Comparison of ENCODE assay signal across 9 mouse cellular contexts in the genomic region with DNA sequence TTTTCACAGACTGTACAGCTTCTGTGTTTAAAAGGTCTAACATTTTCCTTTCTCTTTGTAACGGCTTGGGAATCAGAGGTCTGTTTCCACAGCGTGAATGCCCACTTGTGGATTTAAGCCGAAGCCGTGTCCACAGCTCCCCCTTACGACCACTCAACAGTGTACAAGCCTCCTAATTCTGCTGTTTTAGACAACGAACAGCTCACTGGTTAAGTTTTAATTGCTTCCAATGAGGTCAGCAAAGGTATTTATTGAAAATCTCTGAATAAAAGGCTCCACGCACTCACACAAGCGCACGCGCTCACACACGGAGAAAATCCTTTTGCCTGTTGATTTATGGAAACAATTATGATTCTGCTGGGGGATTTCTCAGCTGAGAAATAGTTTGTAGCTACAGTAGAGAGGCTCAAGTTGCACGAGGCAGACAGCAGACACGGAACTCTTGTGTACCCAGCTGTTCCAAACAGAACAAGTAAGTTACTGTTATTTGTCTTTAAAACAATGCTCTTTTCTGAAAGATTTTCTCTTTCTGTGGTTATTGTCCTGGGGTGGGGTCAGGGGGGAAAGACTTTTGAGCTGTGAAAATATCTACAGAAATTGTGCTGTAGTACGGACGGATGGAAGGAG. TPM values are rescaled to one million over a fixed set of nuclear protein-coding genes. Genes with fewer than 3 reads are reported as not detected.
DNase-seq lines count a peak whose midpoint lies in the region; ATAC-seq and TF ChIP-seq lines count a peak whose summit lies in the region.
"Had no signal": no experiment of that assay in that cellular context is flagged by ENCODE, and none has a peak within 500 bp of the region (broad histone marks: within the 10 kb centered on the region; RNA-seq: fewer than 3 reads in every experiment).

A gene (plus strand): TSS at position 280 of the 627 bp plus-strand sequence.

- no peak for TF ChIP-seq POLR2A in brain, embryonic 14.5 days (IDR thresholded peaks at IDR 0.05; ENCODE audit: borderline replicate concordance, extremely low read depth, insufficient read depth, insufficient read length, poor library complexity, severe bottlenecking)

- H3K4me2 ChIP-seq in hindbrain, embryonic 16.5 days (ENCODE audit: low read length): peak within 1 kb of the TSS; percentile 11
- no peak within 1 kb of the TSS for H3K4me2 ChIP-seq in hindbrain, embryonic 12.5 days (replicated peaks)
- H3K4me2 ChIP-seq in forebrain, embryonic 12.5 days: peak within 1 kb of the TSS; percentile 25

- TF ChIP-seq CTCF in brain, embryonic 14.5 days (IDR thresholded peaks at IDR 0.05; ENCODE audit: borderline replicate concordance, extremely low read depth, insufficient read depth, insufficient read length): peak; percentile 55; the same call in 1 of the 2 replicates

- no peaks in the 10 kb centered on the region for H3K27me3 ChIP-seq in hindbrain, embryonic 16.5 days (replicated peaks; ENCODE audit: control insufficient read depth, insufficient read depth, low read length)
- H3K27me3 ChIP-seq in hindbrain, embryonic 12.5 days: no peaks in the 10 kb centered on the region
- H3K27me3 ChIP-seq in forebrain, embryonic 12.5 days: no peaks in the 10 kb centered on the region

- peak; percentile 58; the same call in 1 of the 2 replicates for ATAC-seq in hindbrain, embryonic 16.5 days
- no peak for ATAC-seq in hindbrain, embryonic 12.5 days (ENCODE audit: low FRiP score)
- ATAC-seq in forebrain, embryonic 12.5 days (ENCODE audit: low FRiP score): peak; percentile 65; the same call in 1 of the 2 replicates
- ATAC-seq in erythroblast, adult 5-6 weeks (replicated peaks; ENCODE audit: low FRiP score, poor library complexity, severe bottlenecking): no peak

- no peaks in the 10 kb centered on the region for H3K36me3 ChIP-seq in hindbrain, embryonic 16.5 days (ENCODE audit: control insufficient read depth, insufficient read depth, low read length)
- H3K36me3 ChIP-seq in hindbrain, embryonic 12.5 days: no peaks in the 10 kb centered on the region
- H3K36me3 ChIP-seq in forebrain, embryonic 12.5 days (replicated peaks): no peaks in the 10 kb centered on the region

- WGBS in hindbrain, embryonic 16.5 days: 66% methylated on average over 15 of the region's 15 CpGs
- WGBS in hindbrain, embryonic 12.5 days: 61% methylated on average over 15 of the region's 15 CpGs
- 37% methylated on average over 15 of the region's 15 CpGs for WGBS in forebrain, embryonic 12.5 days

- no peak within 1 kb of the TSS for H3K4me3 ChIP-seq in hindbrain, embryonic 16.5 days (ENCODE audit: low read length)
- no peak within 1 kb of the TSS for H3K4me3 ChIP-seq in hindbrain, embryonic 12.5 days
- no peak within 1 kb of the TSS for H3K4me3 ChIP-seq in forebrain, embryonic 12.5 days (replicated peaks)

- peak; percentile 82 for DNase-seq in brain, embryonic 14.5 days (ENCODE audit: low read depth)
- peak; percentile 5 for DNase-seq in left cerebral cortex, postnatal 4 days
- DNase-seq in right cerebral cortex, postnatal 10 days (ENCODE audit: low spot score in 2 of 2): peak; percentile 43 to 50
- no peak for DNase-seq in adrenal gland, postnatal 4 days (ENCODE audit: low spot score in 2 of 2)

- no peak within 1 kb of the TSS for H3K27ac ChIP-seq in hindbrain, embryonic 16.5 days (ENCODE audit: low read depth, low read length)
- no peak within 1 kb of the TSS for H3K27ac ChIP-seq in hindbrain, embryonic 12.5 days
- no peak within 1 kb of the TSS for H3K27ac ChIP-seq in forebrain, embryonic 12.5 days

- H3K4me1 ChIP-seq in hindbrain, embryonic 16.5 days (ENCODE audit: control insufficient read depth, insufficient read depth, low read depth, low read length): no peaks in the 10 kb centered on the region
- no peaks in the 10 kb centered on the region for H3K4me1 ChIP-seq in hindbrain, embryonic 12.5 days
- peaks cover 3% of the 10 kb centered on the region; the same call in 1 of the 2 replicates for H3K4me1 ChIP-seq in forebrain, embryonic 12.5 days

- H3K9ac ChIP-seq in hindbrain, embryonic 16.5 days (ENCODE audit: low read depth, low read length): no peak within 1 kb of the TSS
- H3K9ac ChIP-seq in hindbrain, embryonic 12.5 days: no peak within 1 kb of the TSS
- H3K9ac ChIP-seq in forebrain, embryonic 12.5 days: no peak within 1 kb of the TSS

- intact Hi-C loops in left cerebral cortex, postnatal 4 days (cut with DNase I): loop anchor here (10.0 kb wide), 1 partner anchor 140 kb away; no protein-coding TSS in a partner anchor

- no peaks in the 10 kb centered on the region for H3K9me3 ChIP-seq in hindbrain, embryonic 16.5 days (ENCODE audit: control insufficient read depth, low read length)
- H3K9me3 ChIP-seq in hindbrain, embryonic 12.5 days (replicated peaks): no peaks in the 10 kb centered on the region
- H3K9me3 ChIP-seq in forebrain, embryonic 12.5 days: no peaks in the 10 kb centered on the region

RNA-seq across cellular contexts. Expression of the gene that starts here (rescaled TPM):
- 0.69 and 0.75 TPM in 2 replicates for polyA plus RNA-seq in hindbrain, embryonic 16.5 days (2015; fragmentation: Nextera tagmentation; extraction: Ambion mirVana)
- 1.0 and 2.4 TPM in 2 replicates for polyA plus RNA-seq in hindbrain, embryonic 12.5 days (2016; fragmentation: Nextera tagmentation; extraction: Ambion mirVana)
- 1.9 and 2.1 TPM in 2 replicates for polyA plus RNA-seq in brain, embryonic 14.5 days (2012; rRNA removed)
- 0.83 and 1.1 TPM in 2 replicates for polyA plus RNA-seq in forebrain, embryonic 12.5 days (2016; fragmentation: Nextera tagmentation; extraction: Ambion mirVana)
- total RNA-seq in left cerebral cortex, postnatal 4 days (2021): under 1 TPM; 0.42 to 0.72 TPM
- not detected in 2 replicates for total RNA-seq in erythroblast, adult 5-6 weeks (2015; ENCODE audit: low replicate concordance)
- not detected in 2 replicates for total RNA-seq in erythroblast, adult 5-6 weeks (2017; ENCODE audit: low replicate concordance)
- total RNA-seq in adrenal gland, postnatal 4 days (2021): 1 to 10 TPM; 1.9 to 2.1 TPM
- total RNA-seq: liver, adult 2 months had no signal
- polyA plus RNA-seq: liver, adult 2 months had no signal

Comparison
In these comparisons a context has a peak if more than half of its experiments do, and no peak if none do; other contexts are left out.
1. Peak in ATAC-seq and H3K4me2 ChIP-seq in hindbrain, embryonic 16.5 days; RNA of the gene not detected or under 1 TPM.
2. Peak in DNase-seq in left cerebral cortex, postnatal 4 days; RNA of the gene not detected or under 1 TPM.
3. DNase-seq: peak in brain, embryonic 14.5 days (single experiment) and right cerebral cortex, postnatal 10 days (2 of 2); none in adrenal gland, postnatal 4 days (0 of 2).